Mouse (Mus musculus): Measurements from ENCODE around the gene Ngb.

The Ngb gene

GRCm38 (mm10) chr12:87102165-87102631 is at the start of gene Ngb:
Gene Ngb (minus strand): TSS chr12:87102539.
- in situ Hi-C loops (cut with MboI, MseI), result no loop called here

- in situ Hi-C loops (cut with MboI, MseI), result loop anchor here (10.0 kb wide), 1 partner anchor 115 kb away; the partner anchor contains the start of genes Ahsa1 and Vipas39
Observed at GRCm38 (mm10) chr12:87149471-87149870, 47.1 kb upstream of the Ngb start.

DNA sequence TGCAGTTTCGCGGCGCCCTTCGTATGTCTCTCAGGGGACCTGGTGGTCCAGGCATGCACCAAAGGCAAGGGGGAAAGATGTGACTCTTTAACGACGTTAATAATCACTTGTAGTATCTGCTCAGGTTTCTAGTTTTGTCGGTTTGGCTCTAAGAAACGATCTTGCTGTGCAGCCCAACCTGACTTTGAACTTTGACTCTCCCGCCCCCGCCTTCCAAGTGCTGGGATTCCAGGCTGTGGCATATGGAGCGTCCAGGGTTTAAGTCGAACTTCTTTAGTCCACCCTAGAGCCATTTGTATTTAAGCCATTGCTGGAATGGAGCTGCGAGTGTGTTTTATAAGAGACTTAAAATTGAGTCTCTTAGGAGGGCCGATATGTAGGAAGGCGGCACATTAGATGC is 45.8 kb upstream of the Ngb start:
- in situ Hi-C loops (cut with MboI, MseI), result loop anchor here (10.0 kb wide), 1 partner anchor 117 kb away; the partner anchor contains the start of genes Ahsa1 and Vipas39

DNA sequence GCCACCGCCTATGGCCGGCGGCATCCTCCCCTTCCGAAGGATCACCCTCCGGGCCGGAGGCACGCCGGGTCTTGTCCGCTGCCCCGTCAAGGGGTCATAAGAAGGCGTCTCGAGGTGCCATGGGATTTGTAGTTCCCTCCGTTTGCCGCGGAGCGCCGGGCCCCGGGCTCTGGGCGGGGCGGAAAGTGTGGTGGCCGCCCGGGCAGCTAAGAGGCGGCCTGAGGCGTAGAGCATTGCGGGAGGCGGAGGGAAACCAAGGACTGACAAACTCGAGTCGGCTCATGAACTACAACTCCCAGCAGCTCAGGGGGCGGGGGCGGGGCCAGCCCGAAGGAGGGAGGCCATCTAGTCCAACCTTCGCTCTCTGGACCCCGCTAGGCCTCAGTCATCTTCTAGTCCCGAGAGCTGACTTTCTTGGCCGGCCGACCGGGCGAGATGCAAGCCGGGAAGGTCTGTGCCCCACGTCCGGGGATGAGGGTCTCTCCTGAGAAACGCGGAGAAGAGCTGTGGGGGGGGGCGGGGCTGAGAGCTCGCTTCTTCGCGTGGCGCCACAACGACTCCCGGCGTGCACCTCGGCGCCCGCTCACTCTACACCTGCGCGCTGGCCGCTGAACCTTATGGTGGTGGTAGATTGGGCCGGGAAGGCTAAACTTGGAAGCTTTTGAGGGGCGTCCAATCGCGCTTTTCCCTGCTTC is 45.2 kb upstream of the Ngb start, which contains the start of gene Pomt2:
Gene Pomt2, minus strand, starts transcription at position 574 of the 695 bp plus-strand sequence.
- in situ Hi-C loops (cut with MboI, MseI), result loop anchor here (10.0 kb wide), 1 partner anchor 117 kb away; the partner anchor contains the start of genes Ahsa1 and Vipas39

DNA sequence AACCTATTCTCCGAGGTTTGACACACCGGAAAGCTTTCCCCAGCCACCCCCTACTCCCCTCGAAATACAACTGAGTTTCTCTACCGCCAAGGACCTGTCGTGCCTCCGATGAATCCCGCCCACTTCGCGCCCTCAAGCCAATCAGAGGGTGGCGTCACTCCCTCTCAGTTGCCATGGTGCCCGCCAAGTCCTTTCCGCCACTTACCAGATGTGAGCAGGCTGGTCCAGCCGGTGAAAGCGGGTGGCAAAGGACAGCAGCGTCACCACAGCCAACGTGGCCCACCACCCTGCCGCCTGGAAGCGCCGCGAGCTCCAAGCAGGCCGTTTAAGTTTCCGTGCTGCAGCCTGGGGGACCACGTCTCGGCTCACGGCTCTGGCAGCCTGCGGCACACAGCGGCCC is 44.6 kb upstream of the Ngb start, which contains the start of gene Gstz1:
Gene Gstz1, plus strand, starts transcription at position 200 of the 400 bp plus-strand sequence.
- in situ Hi-C loops (cut with MboI, MseI), result loop anchor here (10.0 kb wide), 1 partner anchor 118 kb away; the partner anchor contains the start of genes Ahsa1 and Vipas39

DNA sequence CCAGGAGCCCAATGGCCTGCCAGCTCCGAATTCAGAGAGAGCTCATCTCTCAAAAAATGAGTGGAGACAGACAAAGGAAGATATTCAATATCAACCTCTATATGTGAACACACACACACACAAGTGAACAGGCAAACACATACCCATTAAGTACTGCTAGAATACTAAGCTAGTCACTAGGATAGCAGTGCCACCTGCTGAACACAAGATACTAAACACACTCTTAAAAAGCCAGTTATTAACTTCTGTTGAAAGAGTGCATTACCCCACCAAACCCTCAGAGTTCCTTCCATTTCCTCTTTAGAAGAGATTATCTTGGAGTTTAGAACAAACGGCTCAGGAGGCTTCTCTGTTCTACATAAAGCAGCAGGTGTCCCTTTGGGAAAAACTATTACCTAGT is 39.8 kb upstream of the Ngb start:
- in situ Hi-C loops (cut with MboI, MseI), result loop anchor here (10.0 kb wide), 1 partner anchor 123 kb away; the partner anchor contains the start of genes Ahsa1 and Vipas39

GRCm38 (mm10) chr12:87138768-87139167 is 36.4 kb upstream of the Ngb start:
- in situ Hi-C loops (cut with MboI, MseI), result loop anchor here (5.0 kb wide), 1 partner anchor 74 kb away; no protein-coding TSS in a partner anchor

- in situ Hi-C loops (cut with MboI, MseI), result loop anchor here (5.0 kb wide), 1 partner anchor 74 kb away; no protein-coding TSS in a partner anchor
Observed at GRCm38 (mm10) chr12:87138342-87138701, 36.0 kb upstream of the Ngb start.

GRCm38 (mm10) chr12:87137439-87138341 is 35.4 kb upstream of the Ngb start:
- in situ Hi-C loops (cut with MboI, MseI), result loop anchor here (5.0 kb wide), 1 partner anchor 75 kb away; no protein-coding TSS in a partner anchor

- in situ Hi-C loops (cut with MboI, MseI), result no loop called here
Observed at GRCm38 (mm10) chr12:87132784-87133183, 30.4 kb upstream of the Ngb start.

DNA sequence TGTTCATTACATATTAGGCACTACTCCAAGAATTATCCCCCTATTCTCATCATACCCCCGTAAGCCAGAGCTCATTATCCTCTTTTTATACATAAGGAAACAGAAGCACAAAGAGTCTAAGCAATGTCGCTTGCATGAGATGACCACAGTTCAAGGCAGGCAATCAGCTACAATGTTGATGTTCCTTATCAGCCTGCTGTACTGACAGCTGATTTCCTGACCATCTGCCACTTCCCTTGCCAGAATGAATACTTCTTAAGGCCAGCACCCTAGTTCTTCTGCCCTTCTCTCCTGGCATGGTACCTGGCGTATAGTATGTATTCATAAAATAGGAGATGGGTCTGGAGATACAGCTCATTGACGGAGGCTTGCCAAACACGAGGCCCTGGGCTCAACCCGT is 29.9 kb upstream of the Ngb start:
- in situ Hi-C loops (cut with MboI, MseI), result no loop called here

GRCm38 (mm10) chr12:87131619-87132018 is 29.3 kb upstream of the Ngb start:
- in situ Hi-C loops (cut with MboI, MseI), result no loop called here

- in situ Hi-C loops (cut with MboI, MseI), result no loop called here
Observed at GRCm38 (mm10) chr12:87131181-87131580, 28.8 kb upstream of the Ngb start.

DNA sequence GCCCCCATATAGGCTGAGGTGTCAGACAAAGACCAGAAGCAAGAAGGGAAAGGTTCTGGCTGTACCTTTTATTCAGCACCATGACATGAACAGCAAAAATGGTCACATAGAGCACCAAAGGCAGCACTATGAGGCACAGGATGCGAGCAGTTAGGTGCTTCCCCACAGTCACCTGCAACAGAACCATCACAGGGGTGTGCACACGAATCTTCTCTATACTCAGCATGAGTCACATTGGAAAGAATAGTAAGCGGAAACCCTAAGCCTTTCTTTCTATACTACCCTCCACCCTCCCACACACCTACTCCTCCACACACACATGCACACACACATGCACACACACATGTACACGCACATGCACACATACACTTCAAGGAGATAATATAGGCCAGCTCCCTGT is 27.9 kb upstream of the Ngb start:
- in situ Hi-C loops (cut with MboI, MseI), result no loop called here

GRCm38 (mm10) chr12:87127256-87127655 is 24.9 kb upstream of the Ngb start:
- in situ Hi-C loops (cut with MboI, MseI), result no loop called here

GRCm38 (mm10) chr12:87121918-87122589 is 19.7 kb upstream of the Ngb start:
- in situ Hi-C loops (cut with MboI, MseI), result no loop called here

GRCm38 (mm10) chr12:87107357-87107977 is 5.1 kb upstream of the Ngb start:
- in situ Hi-C loops (cut with MboI, MseI), result no loop called here

DNA sequence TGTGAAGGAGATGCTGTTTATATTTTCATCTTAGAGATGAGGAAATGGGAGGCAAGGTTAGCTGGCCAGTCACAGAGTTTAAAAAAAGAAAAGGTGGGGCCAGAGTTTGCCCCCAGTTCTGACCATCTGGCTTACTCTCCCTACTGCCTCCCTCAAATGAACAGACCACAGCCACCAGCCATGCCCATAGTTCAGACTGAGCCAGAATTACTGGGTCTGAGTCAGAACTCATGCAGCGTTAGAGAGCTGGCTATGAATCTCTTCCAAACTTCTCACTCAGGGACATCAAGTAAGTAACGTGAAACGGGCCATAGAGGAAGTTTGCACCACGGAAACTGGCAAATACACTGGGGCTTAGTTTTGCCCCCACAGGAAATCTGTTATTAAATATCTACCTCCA is 2.5 kb upstream of the Ngb start:
- in situ Hi-C loops (cut with MboI, MseI), result no loop called here

- in situ Hi-C loops (cut with MboI, MseI), result no loop called here
Observed at GRCm38 (mm10) chr12:87103471-87103870, 1.1 kb upstream of the Ngb start.

GRCm38 (mm10) chr12:87100331-87100730 is 2.0 kb downstream of the Ngb start:
- in situ Hi-C loops (cut with MboI, MseI), result no loop called here

DNA sequence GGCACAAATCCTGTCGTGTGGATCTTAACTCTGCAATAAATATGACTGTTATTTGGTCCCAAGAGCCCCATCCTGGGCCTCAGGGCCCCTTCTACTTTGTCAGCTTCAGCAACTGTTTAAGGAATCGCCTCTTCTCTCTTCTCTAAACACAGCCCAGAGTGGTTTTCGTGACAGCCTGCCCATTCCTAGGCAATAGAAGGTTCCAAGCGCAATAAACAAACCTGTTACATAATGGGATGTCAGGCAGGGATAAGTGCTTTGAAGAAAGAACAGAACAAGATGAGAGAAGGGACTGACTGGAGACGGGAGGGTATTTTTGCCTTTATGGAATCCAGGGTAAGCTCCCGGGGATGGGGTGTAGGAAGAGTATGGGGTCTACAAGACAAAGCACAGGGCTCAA is 8.7 kb downstream of the Ngb start:
- in situ Hi-C loops (cut with MboI, MseI), result no loop called here
